Mouse (Mus musculus) olfactory bulb, adult 2 months (tissue): ENCODE measurements around the gene Adora1.

Experiments
- CTCF ChIP-seq: fragments of 200-500 bp; IDR thresholded peaks from 2 replicates; pipeline ENCODE4 v1.5.1; 2012; ENCODE audit warnings: low read depth, mild to moderate bottlenecking, low read length, moderate library complexity; ENCODE audit not compliant: insufficient read depth
- POLR2A ChIP-seq: fragments of 200-500 bp; IDR thresholded peaks from 2 replicates; pipeline ENCODE4 v1.6.1; 2012; ENCODE audit warnings: mild to moderate bottlenecking, low read depth, low read length, moderate library complexity; ENCODE audit not compliant: insufficient read depth

- TF ChIP-seq CTCF (no peak), POLR2A (no peak)
Observed at GRCm38 (mm10) chr1:134217942-134218341, 17.3 kb downstream of the Adora1 start.
